In genomic region chr17:50439365-50439764, GRCm38 (mm10) we compare ENCODE assay signal across 13 mouse cellular contexts.
DNase-seq lines count a peak whose midpoint lies in the region; ATAC-seq lines count a peak whose summit lies in the region.
"Had no signal": no experiment of that assay in that cellular context is flagged by ENCODE, and none has a peak within 500 bp of the region (broad histone marks: within the 10 kb centered on the region; RNA-seq: fewer than 3 reads in every experiment).

No protein-coding gene starts in this region.

- H3K4me3 ChIP-seq in heart, embryonic 12.5 days = no peak overlapping the region
- no peak overlapping the region for H3K4me3 ChIP-seq in forebrain, embryonic 14.5 days (ENCODE audit: low read depth, low read length)
- H3K4me3 ChIP-seq: forebrain, embryonic 12.5 days; left cerebral cortex, adult 2 months; neural tube, embryonic 12.5 days had no signal

- H3K4me2 ChIP-seq in heart, embryonic 12.5 days = no peak overlapping the region
- H3K4me2 ChIP-seq in forebrain, embryonic 14.5 days (ENCODE audit: low read length) = no peak overlapping the region
- H3K4me2 ChIP-seq: forebrain, embryonic 12.5 days; neural tube, embryonic 12.5 days had no signal

- no peak overlapping the region for H3K9ac ChIP-seq in heart, embryonic 12.5 days
- no peak overlapping the region for H3K9ac ChIP-seq in forebrain, embryonic 14.5 days (ENCODE audit: low read length)
- H3K9ac ChIP-seq: forebrain, embryonic 12.5 days; neural tube, embryonic 12.5 days had no signal

- ATAC-seq in heart, embryonic 12.5 days (ENCODE audit: insufficient number of reproducible peaks, low FRiP score) = no peak
- no peak for ATAC-seq in forebrain, embryonic 14.5 days

- H3K36me3 ChIP-seq in heart, embryonic 12.5 days = no peaks in the 10 kb centered on the region
- H3K36me3 ChIP-seq in forebrain, embryonic 14.5 days (ENCODE audit: control insufficient read depth, insufficient read depth, low read length) = no peaks in the 10 kb centered on the region
- H3K36me3 ChIP-seq: forebrain, embryonic 12.5 days; neural tube, embryonic 12.5 days had no signal

- 71% methylated on average over 3 of the region's 3 CpGs for WGBS in heart, embryonic 12.5 days
- 87% methylated on average over 3 of the region's 3 CpGs for WGBS in forebrain, embryonic 14.5 days

- peak; percentile 36 to 56 for DNase-seq in heart, adult 9 months (ENCODE audit: low spot score in 2 of 2)
- DNase-seq in cerebellum, adult 18-20 months = peak; percentile 55 to 61
- peak; percentile 30 to 38 for DNase-seq in heart, postnatal 14 days
- DNase-seq in kidney, postnatal 10 days = peak; percentile 35
- DNase-seq in forebrain, embryonic 14.5 days (ENCODE audit: low spot score) = no peak
- no peak for DNase-seq in left cerebral cortex, postnatal 14 days (ENCODE audit: low spot score in 2 of 2)
- no peak for DNase-seq in urinary bladder, adult 18-20 months (ENCODE audit: low spot score in 2 of 2)

- H3K27ac ChIP-seq in heart, embryonic 12.5 days (ENCODE audit: poor library complexity, severe bottlenecking) = no peak overlapping the region
- H3K27ac ChIP-seq in forebrain, embryonic 14.5 days (ENCODE audit: low read depth, low read length) = no peak overlapping the region
- H3K27ac ChIP-seq: forebrain, embryonic 12.5 days; left cerebral cortex, adult 2 months; macrophage; neural tube, embryonic 12.5 days had no signal

- no peaks in the 10 kb centered on the region for H3K4me1 ChIP-seq in heart, embryonic 12.5 days (replicated peaks)
- H3K4me1 ChIP-seq in forebrain, embryonic 14.5 days (ENCODE audit: control insufficient read depth, insufficient read depth, low read length) = no peaks in the 10 kb centered on the region
- H3K4me1 ChIP-seq: forebrain, embryonic 12.5 days; neural tube, embryonic 12.5 days had no signal

- H3K27me3 ChIP-seq in heart, embryonic 12.5 days (replicated peaks) = no peaks in the 10 kb centered on the region
- no peaks in the 10 kb centered on the region for H3K27me3 ChIP-seq in forebrain, embryonic 14.5 days (replicated peaks; ENCODE audit: control insufficient read depth, insufficient read depth, low read length)
- H3K27me3 ChIP-seq: CH12.LX; forebrain, embryonic 12.5 days; neural tube, embryonic 12.5 days had no signal

- intact Hi-C loops in heart, postnatal 14 days (cut with DNase I) = no loop called here
- intact Hi-C loops in left cerebral cortex, postnatal 14 days (cut with DNase I) = no loop called here

- no peaks in the 10 kb centered on the region for H3K9me3 ChIP-seq in heart, embryonic 12.5 days (replicated peaks)
- no peaks in the 10 kb centered on the region for H3K9me3 ChIP-seq in forebrain, embryonic 14.5 days (replicated peaks; ENCODE audit: control insufficient read depth, low read length)
- H3K9me3 ChIP-seq: forebrain, embryonic 12.5 days; neural tube, embryonic 12.5 days had no signal

Comparison
In these comparisons a context has a peak if more than half of its experiments do, and no peak if none do; other contexts are left out.
1. DNase-seq: peak in heart, adult 9 months (2 of 2), cerebellum, adult 18-20 months (2 of 2), heart, postnatal 14 days (2 of 2) and kidney, postnatal 10 days (single experiment); none in forebrain, embryonic 14.5 days (single experiment), left cerebral cortex, postnatal 14 days (0 of 2) and urinary bladder, adult 18-20 months (0 of 2).